Mouse (Mus musculus): ENCODE measurements around the gene Nynrin. TPM values are rescaled to one million over a fixed set of nuclear protein-coding genes. Genes with fewer than 3 reads are reported as not detected.

Nynrin gene
- polyA plus RNA-seq, 1 experiment = 12.4 TPM

GRCm38 (mm10) chr14:55872039-55872438, 18.2 kb downstream of the Nynrin start:
- DNase-seq = no peak
- 0 out of 2 replicates have a peak, but pooled peaks cover 3% of the 10 kb centered on the region for H3K4me1 ChIP-seq (ENCODE audit: control insufficient read depth, insufficient read depth, low read length)
- TF ChIP-seq CTCF (IDR thresholded peaks at IDR 0.05; ENCODE audit: insufficient read depth, low read length) (no peak), POLR2A (IDR thresholded peaks at IDR 0.05; ENCODE audit: borderline replicate concordance, extremely low read depth, low read depth, low read length) (no peak)
- no peak overlapping the region for H3K4me3 ChIP-seq (replicated peaks; ENCODE audit: extremely low read depth, low read depth, low read length)
- 87% methylated on average over 12 of the region's 12 CpGs for WGBS

DNA sequence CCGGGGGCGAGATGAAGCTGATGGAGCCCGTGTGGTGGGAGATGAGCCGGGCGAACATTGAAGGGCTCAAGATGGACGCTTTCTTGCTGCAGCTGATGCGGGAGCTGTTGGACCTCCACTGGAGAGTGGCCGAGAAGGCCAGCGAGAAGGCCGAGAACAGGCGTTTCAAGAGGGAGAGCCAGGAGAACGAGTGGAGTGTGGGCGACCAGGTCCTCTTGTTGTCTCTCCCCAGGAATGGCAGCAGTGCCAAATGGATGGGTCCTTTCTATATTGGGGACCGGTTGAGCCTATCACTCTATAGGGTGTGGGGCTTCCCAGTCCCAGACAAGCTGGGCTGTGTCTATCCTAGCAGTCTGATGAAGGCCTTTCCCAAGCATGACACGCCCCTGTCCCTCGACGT, 18.7 kb downstream of the Nynrin start:
- Histone ChIP-seq H3K4me1 (ENCODE audit: control insufficient read depth, insufficient read depth, low read length) (0 out of 2 replicates have a peak, but pooled peaks cover 3% of the 10 kb centered on the region), H3K4me3 (replicated peaks; ENCODE audit: extremely low read depth, low read depth, low read length) (no peak overlapping the region)
- WGBS = 87% methylated on average over 17 of the region's 17 CpGs
- no peak for DNase-seq
- TF ChIP-seq CTCF (IDR thresholded peaks at IDR 0.05; ENCODE audit: insufficient read depth, low read length) (no peak), POLR2A (IDR thresholded peaks at IDR 0.05; ENCODE audit: borderline replicate concordance, extremely low read depth, low read depth, low read length) (no peak)

GRCm38 (mm10) chr14:55873242-55873713, 19.5 kb downstream of the Nynrin start:
- DNase-seq = no peak
- WGBS = 76% methylated on average over 8 of the region's 8 CpGs
- TF ChIP-seq CTCF (IDR thresholded peaks at IDR 0.05; ENCODE audit: insufficient read depth, low read length) (no peak), POLR2A (IDR thresholded peaks at IDR 0.05; ENCODE audit: borderline replicate concordance, extremely low read depth, low read depth, low read length) (no peak)
- 0 out of 2 replicates have a peak, but pooled peaks cover 3% of the 10 kb centered on the region for H3K4me1 ChIP-seq (ENCODE audit: control insufficient read depth, insufficient read depth, low read length)
- no peak overlapping the region for H3K4me3 ChIP-seq (replicated peaks; ENCODE audit: extremely low read depth, low read depth, low read length)

- peak; percentile 88 for TF ChIP-seq CTCF (IDR thresholded peaks at IDR 0.05; ENCODE audit: insufficient read depth, low read length)
- no peak for TF ChIP-seq POLR2A (IDR thresholded peaks at IDR 0.05; ENCODE audit: borderline replicate concordance, extremely low read depth, low read depth, low read length)
These were observed 20.2 kb downstream of the Nynrin start for GRCm38 (mm10) chr14:55873714-55874683.

DNA sequence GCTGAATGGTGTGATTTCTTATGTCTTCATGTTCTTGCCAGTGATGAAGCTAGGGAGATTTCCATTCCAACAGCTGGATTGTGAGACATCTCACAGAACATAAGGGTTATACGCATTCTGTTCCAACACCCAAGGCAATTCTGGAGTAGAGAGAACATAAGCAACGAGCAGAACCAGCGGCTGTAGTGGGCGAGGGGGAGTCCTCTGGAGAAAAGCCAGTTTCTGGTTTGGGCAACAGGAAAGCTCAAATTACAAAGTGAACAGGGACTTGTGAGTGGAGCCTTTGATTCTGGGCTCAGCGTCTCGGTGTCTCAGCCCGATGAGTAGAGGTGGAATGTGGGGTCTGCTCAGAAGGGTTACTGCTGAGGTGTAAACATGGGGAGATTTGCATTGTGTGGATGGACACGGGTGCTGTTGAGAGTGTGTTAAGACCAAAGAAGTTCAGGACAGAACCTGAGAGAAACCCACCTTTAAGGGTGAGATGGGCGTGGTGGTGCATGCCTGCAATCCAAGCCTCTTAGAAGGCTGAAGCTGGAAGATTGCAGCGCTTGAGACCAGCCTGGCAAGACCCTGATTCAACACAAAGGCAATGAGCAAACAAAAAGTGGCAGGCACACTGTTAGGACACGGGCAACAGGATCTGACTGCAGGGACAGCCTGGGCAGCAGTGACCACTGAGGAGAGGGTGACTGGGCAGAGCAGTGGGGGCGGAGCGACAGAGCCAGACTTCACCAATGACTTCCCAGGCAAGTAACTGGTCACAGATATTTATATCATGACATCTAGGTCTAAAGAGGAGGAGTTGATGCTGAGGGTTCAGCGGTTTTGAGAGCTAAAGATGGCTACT, 23.9 kb downstream of the Nynrin start:
- DNase-seq = no peak
- H3K4me1 ChIP-seq (ENCODE audit: control insufficient read depth, insufficient read depth, low read length) = 0 out of 2 replicates have a peak, but pooled peaks cover 3% of the 10 kb centered on the region
- WGBS = 15% methylated on average over 14 of the region's 14 CpGs
- H3K4me3 ChIP-seq (replicated peaks; ENCODE audit: extremely low read depth, low read depth, low read length) = no peak overlapping the region
- TF ChIP-seq POLR2A (IDR thresholded peaks at IDR 0.05; ENCODE audit: borderline replicate concordance, extremely low read depth, low read depth, low read length) (no peak), CTCF (IDR thresholded peaks at IDR 0.05; ENCODE audit: insufficient read depth, low read length) (no peak)

More at GRCm38 (mm10) chr14:55873714-55874683, 20.2 kb downstream of the Nynrin start:
- H3K4me3 ChIP-seq (replicated peaks; ENCODE audit: extremely low read depth, low read depth, low read length) = peak overlapping the region; percentile 4
- WGBS = 12% methylated on average over 30 of the region's 30 CpGs
- DNase-seq = peak; percentile 75
- 0 out of 2 replicates have a peak, but pooled peaks cover 3% of the 10 kb centered on the region for H3K4me1 ChIP-seq (ENCODE audit: control insufficient read depth, insufficient read depth, low read length)

- 14% methylated on average over 7 of the region's 7 CpGs for WGBS
- no peak for DNase-seq
- no peak overlapping the region for H3K4me3 ChIP-seq (replicated peaks; ENCODE audit: extremely low read depth, low read depth, low read length)
- no peak for TF ChIP-seq POLR2A (IDR thresholded peaks at IDR 0.05; ENCODE audit: borderline replicate concordance, extremely low read depth, low read depth, low read length)
- 0 out of 2 replicates have a peak, but pooled peaks have one; percentile 2 for TF ChIP-seq CTCF (IDR thresholded peaks at IDR 0.05; ENCODE audit: insufficient read depth, low read length)
- 0 out of 2 replicates have a peak, but pooled peaks cover 3% of the 10 kb centered on the region for H3K4me1 ChIP-seq (ENCODE audit: control insufficient read depth, insufficient read depth, low read length)
These were observed 24.6 kb downstream of the Nynrin start for GRCm38 (mm10) chr14:55878316-55878940.

DNA sequence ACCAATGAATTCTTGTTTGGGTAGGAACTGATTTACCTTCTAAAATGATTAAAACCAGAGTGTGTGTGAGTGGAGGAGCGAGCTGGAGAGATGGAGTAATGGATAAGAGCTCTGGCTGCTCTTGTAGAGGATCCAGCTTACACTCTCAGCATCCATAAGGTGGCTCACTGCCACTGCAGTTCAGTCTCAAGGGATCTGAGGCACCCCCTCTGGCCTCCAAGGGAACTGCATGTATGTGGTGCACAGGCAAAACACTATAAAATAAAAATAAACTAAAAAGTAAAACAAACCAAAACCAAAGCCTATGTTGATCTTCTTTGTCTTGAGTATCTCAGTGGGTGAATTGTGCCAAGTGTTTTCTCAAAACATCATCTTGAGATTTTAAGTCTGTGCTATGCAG, 25.8 kb downstream of the Nynrin start:
- peak; percentile 93 for TF ChIP-seq CTCF (IDR thresholded peaks at IDR 0.05; ENCODE audit: insufficient read depth, low read length)
- TF ChIP-seq POLR2A (IDR thresholded peaks at IDR 0.05; ENCODE audit: borderline replicate concordance, extremely low read depth, low read depth, low read length) = no peak
- WGBS = 19% methylated on average over 1 of the region's 1 CpGs
- DNase-seq = peak; percentile 71
- Histone ChIP-seq H3K4me1 (ENCODE audit: control insufficient read depth, insufficient read depth, low read length) (peaks cover 6% of the 10 kb centered on the region; the same call in 1 of the 2 replicates), H3K4me3 (replicated peaks; ENCODE audit: extremely low read depth, low read depth, low read length) (no peak overlapping the region)

GRCm38 (mm10) chr14:55880982-55881381, 27.2 kb downstream of the Nynrin start:
- H3K4me3 ChIP-seq (replicated peaks; ENCODE audit: extremely low read depth, low read depth, low read length) = no peak overlapping the region
- WGBS = 55% methylated on average over 8 of the region's 8 CpGs
- no peak for DNase-seq
- no peak for TF ChIP-seq POLR2A (IDR thresholded peaks at IDR 0.05; ENCODE audit: borderline replicate concordance, extremely low read depth, low read depth, low read length)
- no peak for TF ChIP-seq CTCF (IDR thresholded peaks at IDR 0.05; ENCODE audit: insufficient read depth, low read length)
- H3K4me1 ChIP-seq (ENCODE audit: control insufficient read depth, insufficient read depth, low read length) = peaks cover 6% of the 10 kb centered on the region; the same call in 1 of the 2 replicates

Data from lung, adult 2 months (tissue).